In genomic region chr7:19284763-19285162, GRCm38 (mm10) we compare ENCODE assay signal across 10 mouse cellular contexts. TPM values are rescaled to one million over a fixed set of nuclear protein-coding genes. Genes with fewer than 3 reads are reported as not detected.
A peak's percentile ranks its signal among the peaks of the same experiment; 100 is the strongest.
DNase-seq lines count a peak whose midpoint lies in the region; ATAC-seq and TF ChIP-seq lines count a peak whose summit lies in the region.
"Had no signal": no experiment of that assay in that cellular context is flagged by ENCODE, and none has a peak within 500 bp of the region (broad histone marks: within the 10 kb centered on the region; RNA-seq: fewer than 3 reads in every experiment).

No protein-coding gene starts in this region.

- no peak for ATAC-seq in intestine, embryonic 14.5 days (replicated peaks; ENCODE audit: low FRiP score, low TSS enrichment, low read depth)
- no peak for ATAC-seq in intestine, embryonic 15.5 days
- no peak for ATAC-seq in embryonic facial prominence, embryonic 11.5 days (replicated peaks; ENCODE audit: insufficient number of reproducible peaks, low FRiP score, low TSS enrichment, low read depth)
- ATAC-seq in liver, embryonic 14.5 days (ENCODE audit: insufficient read depth): no peak

- H3K4me2 ChIP-seq in intestine, embryonic 14.5 days (ENCODE audit: low read length): no peak overlapping the region
- no peak overlapping the region for H3K4me2 ChIP-seq in intestine, embryonic 15.5 days (replicated peaks)
- H3K4me2 ChIP-seq in embryonic facial prominence, embryonic 11.5 days (ENCODE audit: low read depth, low read length): no peak overlapping the region
- H3K4me2 ChIP-seq in liver, embryonic 14.5 days (ENCODE audit: low read depth): no peak overlapping the region
- H3K4me2 ChIP-seq: embryonic facial prominence, embryonic 13.5 days had no signal

- no peak overlapping the region for H3K4me3 ChIP-seq in intestine, embryonic 14.5 days (ENCODE audit: low read depth, low read length)
- H3K4me3 ChIP-seq in intestine, embryonic 15.5 days (replicated peaks): no peak overlapping the region
- no peak overlapping the region for H3K4me3 ChIP-seq in ES-E14 (ENCODE audit: insufficient read depth in 1 of 2, low read depth in 1 of 2, low read length in 2 of 2, poor library complexity in 1 of 2, severe bottlenecking in 1 of 2)
- no peak overlapping the region for H3K4me3 ChIP-seq in embryonic facial prominence, embryonic 11.5 days (ENCODE audit: low read depth, low read length)
- no peak overlapping the region for H3K4me3 ChIP-seq in liver, embryonic 14.5 days (ENCODE audit: insufficient read depth in 1 of 2, low read depth in 2 of 2, low read length in 2 of 2)
- H3K4me3 ChIP-seq: embryonic facial prominence, embryonic 13.5 days; myocyte had no signal

- no peak overlapping the region for H3K9ac ChIP-seq in intestine, embryonic 14.5 days (ENCODE audit: low read length)
- no peak overlapping the region for H3K9ac ChIP-seq in intestine, embryonic 15.5 days
- no peak overlapping the region for H3K9ac ChIP-seq in ES-E14 (ENCODE audit: insufficient read depth, low read depth, low read length, poor library complexity, severe bottlenecking)
- H3K9ac ChIP-seq in embryonic facial prominence, embryonic 11.5 days (replicated peaks; ENCODE audit: low read length): no peak overlapping the region
- H3K9ac ChIP-seq in liver, embryonic 14.5 days (replicated peaks): no peak overlapping the region
- H3K9ac ChIP-seq: embryonic facial prominence, embryonic 13.5 days had no signal

- peaks cover 26% of the 10 kb centered on the region for H3K27me3 ChIP-seq in intestine, embryonic 14.5 days (replicated peaks; ENCODE audit: control insufficient read depth, insufficient read depth, low read length)
- H3K27me3 ChIP-seq in intestine, embryonic 15.5 days (replicated peaks): peaks cover 22% of the 10 kb centered on the region
- H3K27me3 ChIP-seq in embryonic facial prominence, embryonic 11.5 days (ENCODE audit: control insufficient read depth, insufficient read depth, low read length): peaks cover 10% of the 10 kb centered on the region
- peaks cover 34% of the 10 kb centered on the region for H3K27me3 ChIP-seq in liver, embryonic 14.5 days (ENCODE audit: control insufficient read depth, insufficient read depth, low read length)

- no peak overlapping the region for H3K27ac ChIP-seq in intestine, embryonic 14.5 days (ENCODE audit: low read depth)
- H3K27ac ChIP-seq in intestine, embryonic 15.5 days: no peak overlapping the region
- no peak overlapping the region for H3K27ac ChIP-seq in ES-E14 (ENCODE audit: insufficient read depth, low read depth, low read length, poor library complexity, severe bottlenecking)
- H3K27ac ChIP-seq in embryonic facial prominence, embryonic 11.5 days (replicated peaks; ENCODE audit: low read depth, low read length): no peak overlapping the region
- no peak overlapping the region for H3K27ac ChIP-seq in liver, embryonic 14.5 days
- H3K27ac ChIP-seq: embryonic facial prominence, embryonic 13.5 days had no signal

- no peak for TF ChIP-seq EP300 in liver, embryonic 14.5 days (IDR thresholded peaks at IDR 0.05; ENCODE audit: low read depth)

- WGBS in intestine, embryonic 14.5 days: 28% methylated on average over 4 of the region's 4 CpGs
- WGBS in intestine, embryonic 15.5 days: 26% methylated on average over 4 of the region's 4 CpGs
- WGBS in embryonic facial prominence, embryonic 11.5 days: 23% methylated on average over 4 of the region's 4 CpGs
- 7% methylated on average over 4 of the region's 4 CpGs for WGBS in liver, embryonic 14.5 days (ENCODE audit: insufficient replicate concordance)

- no peaks in the 10 kb centered on the region for H3K36me3 ChIP-seq in intestine, embryonic 14.5 days (ENCODE audit: control insufficient read depth, insufficient read depth, low read length)
- no peaks in the 10 kb centered on the region for H3K36me3 ChIP-seq in intestine, embryonic 15.5 days
- no peaks in the 10 kb centered on the region; the same call in 1 of the 2 replicates for H3K36me3 ChIP-seq in ES-E14 (ENCODE audit: control insufficient read depth, insufficient read depth, low read length, poor library complexity, severe bottlenecking)
- H3K36me3 ChIP-seq in embryonic facial prominence, embryonic 11.5 days (replicated peaks; ENCODE audit: control insufficient read depth, insufficient read depth, low read depth, low read length): no peaks in the 10 kb centered on the region
- no peaks in the 10 kb centered on the region for H3K36me3 ChIP-seq in liver, embryonic 14.5 days (replicated peaks; ENCODE audit: control insufficient read depth, insufficient read depth, low read depth)

- H3K9me3 ChIP-seq in intestine, embryonic 14.5 days (ENCODE audit: control insufficient read depth, low read length): no peaks in the 10 kb centered on the region
- no peaks in the 10 kb centered on the region for H3K9me3 ChIP-seq in intestine, embryonic 15.5 days
- no peaks in the 10 kb centered on the region for H3K9me3 ChIP-seq in ES-E14 (ENCODE audit: control insufficient read depth, insufficient read depth, low read depth, low read length)
- no peaks in the 10 kb centered on the region for H3K9me3 ChIP-seq in embryonic facial prominence, embryonic 11.5 days (replicated peaks; ENCODE audit: control insufficient read depth, low read length)
- H3K9me3 ChIP-seq in liver, embryonic 14.5 days (ENCODE audit: control insufficient read depth, low read length): no peaks in the 10 kb centered on the region
- H3K9me3 ChIP-seq: embryonic facial prominence, embryonic 13.5 days had no signal

- in situ Hi-C loops in ES-E14 (cut with MboI; ENCODE audit: low sequenced_read_pairs in 2 of 2, unreplicated experiment in 2 of 2): loop anchor here in 1 of 2 experiments (5.0 kb wide), 1 partner anchor 102 kb away; no protein-coding TSS in a partner anchor

- TF ChIP-seq CTCF in liver, embryonic 14.5 days (IDR thresholded peaks at IDR 0.05; ENCODE audit: low read depth): peak; percentile 87

- DNase-seq in intestine, embryonic 14.5 days (ENCODE audit: low spot score): peak; percentile 84
- DNase-seq in A20 (ENCODE audit: low read depth, low spot score): peak; percentile 69
- DNase-seq in ES-E14 (ENCODE audit: low read depth, low spot score): peak; percentile 64
- peak; percentile 70 for DNase-seq in embryonic facial prominence, embryonic 11.5 days (ENCODE audit: low spot score)
- no peak for DNase-seq in liver, embryonic 14.5 days (ENCODE audit: low read depth in 3 of 3, low spot score in 3 of 3)
- DNase-seq in retina, postnatal 1 day: peak; percentile 79
- no peak for DNase-seq in urinary bladder, postnatal 25 days (ENCODE audit: low spot score)

- H3K4me1 ChIP-seq in intestine, embryonic 14.5 days (replicated peaks; ENCODE audit: control insufficient read depth, insufficient read depth, low read length): 0 out of 2 replicates have a peak, but pooled peaks cover 5% of the 10 kb centered on the region
- peaks cover 6% of the 10 kb centered on the region for H3K4me1 ChIP-seq in intestine, embryonic 15.5 days (replicated peaks)
- peaks cover 0 to 3% of the 10 kb centered on the region in 2 experiments; a peak in 1 of 4 replicates for H3K4me1 ChIP-seq in ES-E14 (ENCODE audit: control insufficient read depth in 2 of 2, insufficient read depth in 2 of 2, low read length in 2 of 2, poor library complexity in 1 of 2)
- H3K4me1 ChIP-seq in embryonic facial prominence, embryonic 11.5 days (ENCODE audit: control insufficient read depth, insufficient read depth, low read length): peaks cover under 1% of the 10 kb centered on the region; the same call in 1 of the 2 replicates
- peaks cover 5 to 9% of the 10 kb centered on the region in 2 experiments for H3K4me1 ChIP-seq in liver, embryonic 14.5 days (replicated peaks; ENCODE audit: control insufficient read depth in 2 of 2, insufficient read depth in 2 of 2, low read length in 1 of 2)

RNA-seq across cellular contexts. Expression of gene Rtn2, which starts 2.3 kb away (rescaled TPM):
- polyA plus RNA-seq in intestine, embryonic 14.5 days (2014; fragmentation: Nextera tagmentation; extraction: Ambion mirVana): 12.2 and 14.3 TPM in 2 replicates
- polyA plus RNA-seq in intestine, embryonic 15.5 days (2015; fragmentation: Nextera tagmentation; extraction: Ambion mirVana): 11.3 and 12.5 TPM in 2 replicates
- 9.9 and 10.8 TPM in 2 replicates for total RNA-seq in ES-E14 (2012; rRNA removed)
- polyA plus RNA-seq in embryonic facial prominence, embryonic 11.5 days (2014; fragmentation: Nextera tagmentation; extraction: Ambion mirVana): 15.8 and 17.5 TPM in 2 replicates
- polyA plus RNA-seq in liver, embryonic 14.5 days (2012; rRNA removed): 2.9 and 4.1 TPM in 2 replicates
- polyA plus RNA-seq in liver, embryonic 14.5 days (2014; fragmentation: Nextera tagmentation; extraction: Ambion mirVana): 2.6 and 3.0 TPM in 2 replicates

RNA-seq across cellular contexts. Expression of gene Ppm1n, which starts 4.9 kb away (rescaled TPM):
- 0.14 and 0.31 TPM in 2 replicates for polyA plus RNA-seq in intestine, embryonic 14.5 days (2014; fragmentation: Nextera tagmentation; extraction: Ambion mirVana)
- polyA plus RNA-seq in intestine, embryonic 15.5 days (2015; fragmentation: Nextera tagmentation; extraction: Ambion mirVana): 0.14 and 0.34 TPM in 2 replicates
- 2.9 and 9.7 TPM in 2 replicates for total RNA-seq in ES-E14 (2012; rRNA removed)
- not detected in 2 replicates for polyA plus RNA-seq in embryonic facial prominence, embryonic 11.5 days (2014; fragmentation: Nextera tagmentation; extraction: Ambion mirVana)
- 0.04 TPM in 1 of 2 replicates, not detected in the other for polyA plus RNA-seq in liver, embryonic 14.5 days (2012; rRNA removed)
- polyA plus RNA-seq in liver, embryonic 14.5 days (2014; fragmentation: Nextera tagmentation; extraction: Ambion mirVana): not detected in 2 replicates
- polyA plus RNA-seq: embryonic facial prominence, embryonic 13.5 days had no signal

RNA-seq across cellular contexts. Expression of gene Vasp, which starts 13.1 kb away (rescaled TPM):
- 78.5 and 79.2 TPM in 2 replicates for polyA plus RNA-seq in intestine, embryonic 14.5 days (2014; fragmentation: Nextera tagmentation; extraction: Ambion mirVana)
- polyA plus RNA-seq in intestine, embryonic 15.5 days (2015; fragmentation: Nextera tagmentation; extraction: Ambion mirVana): 109 and 114 TPM in 2 replicates
- 92.5 and 108 TPM in 2 replicates for total RNA-seq in ES-E14 (2012; rRNA removed)
- 53.2 and 54.9 TPM in 2 replicates for polyA plus RNA-seq in embryonic facial prominence, embryonic 11.5 days (2014; fragmentation: Nextera tagmentation; extraction: Ambion mirVana)
- 35.3 and 39.9 TPM in 2 replicates for polyA plus RNA-seq in liver, embryonic 14.5 days (2012; rRNA removed)
- polyA plus RNA-seq in liver, embryonic 14.5 days (2014; fragmentation: Nextera tagmentation; extraction: Ambion mirVana): 25.5 and 31.0 TPM in 2 replicates

RNA-seq across cellular contexts. Expression of gene Fosb, which starts 25.1 kb away (rescaled TPM):
- polyA plus RNA-seq in intestine, embryonic 14.5 days (2014; fragmentation: Nextera tagmentation; extraction: Ambion mirVana): 0.08 and 0.49 TPM in 2 replicates
- 0.09 and 0.14 TPM in 2 replicates for polyA plus RNA-seq in intestine, embryonic 15.5 days (2015; fragmentation: Nextera tagmentation; extraction: Ambion mirVana)
- total RNA-seq in ES-E14 (2012; rRNA removed): 5.8 and 6.3 TPM in 2 replicates
- not detected in 2 replicates for polyA plus RNA-seq in embryonic facial prominence, embryonic 11.5 days (2014; fragmentation: Nextera tagmentation; extraction: Ambion mirVana)
- polyA plus RNA-seq in liver, embryonic 14.5 days (2012; rRNA removed): 0.03 and 0.04 TPM in 2 replicates
- polyA plus RNA-seq in liver, embryonic 14.5 days (2014; fragmentation: Nextera tagmentation; extraction: Ambion mirVana): not detected in 2 replicates

RNA-seq across cellular contexts. Expression of gene Opa3, which starts 56.6 kb away (rescaled TPM):
- polyA plus RNA-seq in intestine, embryonic 14.5 days (2014; fragmentation: Nextera tagmentation; extraction: Ambion mirVana): 37.4 and 43.9 TPM in 2 replicates
- polyA plus RNA-seq in intestine, embryonic 15.5 days (2015; fragmentation: Nextera tagmentation; extraction: Ambion mirVana): 36.8 and 39.4 TPM in 2 replicates
- 12.6 and 15.8 TPM in 2 replicates for total RNA-seq in ES-E14 (2012; rRNA removed)
- polyA plus RNA-seq in embryonic facial prominence, embryonic 11.5 days (2014; fragmentation: Nextera tagmentation; extraction: Ambion mirVana): 39.5 and 45.5 TPM in 2 replicates
- polyA plus RNA-seq in liver, embryonic 14.5 days (2012; rRNA removed): 8.3 and 9.1 TPM in 2 replicates
- 12.8 and 14.6 TPM in 2 replicates for polyA plus RNA-seq in liver, embryonic 14.5 days (2014; fragmentation: Nextera tagmentation; extraction: Ambion mirVana)

Comparison
In these comparisons a context has a peak if more than half of its experiments do, and no peak if none do; other contexts are left out.
1. DNase-seq: peak in intestine, embryonic 14.5 days (single experiment), A20 (single experiment), ES-E14 (single experiment), embryonic facial prominence, embryonic 11.5 days (single experiment) and retina, postnatal 1 day (single experiment); none in liver, embryonic 14.5 days (0 of 3) and urinary bladder, postnatal 25 days (single experiment).